In the genomic region with DNA sequence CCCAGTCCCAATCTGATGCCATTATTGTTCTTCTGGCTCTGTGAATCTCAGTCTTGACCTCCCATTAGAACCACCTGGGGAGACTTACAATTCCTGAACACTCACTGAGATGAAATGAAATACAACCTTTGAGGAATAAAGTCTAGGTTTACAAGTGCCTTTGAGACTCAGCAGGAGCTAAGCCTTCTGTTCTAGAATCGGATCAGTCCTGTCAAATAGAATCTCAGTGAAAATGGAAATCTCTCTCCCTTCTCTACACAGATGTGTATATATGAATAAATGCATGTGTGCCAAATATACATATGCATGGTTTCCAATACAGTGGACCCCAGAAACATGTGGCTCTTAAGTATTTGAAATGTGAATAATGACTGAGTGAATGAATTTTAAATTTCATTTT, we compare ENCODE assay signal across 17 mouse cellular contexts.
"Had no signal": no experiment of that assay in that cellular context is flagged by ENCODE, and none has a peak within 500 bp of the region (broad histone marks: within the 10 kb centered on the region; RNA-seq: fewer than 3 reads in every experiment).

No protein-coding gene starts in this region.

- H3K36me3 ChIP-seq: liver, embryonic 12.5 days; neural tube, embryonic 13.5 days; neural tube, embryonic 15.5 days had no signal

- H3K27ac ChIP-seq: liver, embryonic 12.5 days; liver, embryonic 14.5 days; neural tube, embryonic 13.5 days; neural tube, embryonic 15.5 days had no signal

- H3K4me2 ChIP-seq: liver, embryonic 12.5 days; lung, embryonic 14.5 days; neural tube, embryonic 13.5 days; neural tube, embryonic 15.5 days had no signal

- DNase-seq: lung, adult 18-20 months; lung, embryonic 14.5 days; lung, postnatal 10 days; lung, postnatal 4 days; retina, postnatal 1 day; right cerebral cortex, adult 18-20 months; right cerebral cortex, postnatal 25 days; right cerebral cortex, postnatal 4 days; spleen, adult 18-20 months; thymus, adult 18-20 months; thymus, postnatal 14 days; thymus, postnatal 36 days had no signal

- ATAC-seq: liver, embryonic 12.5 days had no signal

- H3K4me1 ChIP-seq: liver, embryonic 12.5 days; neural tube, embryonic 13.5 days; neural tube, embryonic 15.5 days had no signal

- H3K9ac ChIP-seq: liver, embryonic 12.5 days; liver, embryonic 14.5 days; lung, embryonic 14.5 days; neural tube, embryonic 13.5 days; neural tube, embryonic 15.5 days had no signal

- H3K4me3 ChIP-seq: liver, embryonic 12.5 days; myocyte; neural tube, embryonic 13.5 days; neural tube, embryonic 15.5 days had no signal

- H3K27me3 ChIP-seq: liver, embryonic 12.5 days; neural tube, embryonic 13.5 days; neural tube, embryonic 15.5 days had no signal

- H3K9me3 ChIP-seq: liver, embryonic 12.5 days; neural tube, embryonic 13.5 days; neural tube, embryonic 15.5 days had no signal
